Mouse (Mus musculus): Measurements from ENCODE around the gene Hdac6. TPM values are rescaled to one million over a fixed set of nuclear protein-coding genes. Genes with fewer than 3 reads are reported as not detected.
A peak's percentile ranks its signal among the peaks of the same experiment; 100 is the strongest.

Gene Hdac6
- 8.9 and 10.5 TPM in 2 replicates for polyA plus RNA-seq (2015; fragmentation: Nextera tagmentation; extraction: Ambion mirVana)

DNA sequence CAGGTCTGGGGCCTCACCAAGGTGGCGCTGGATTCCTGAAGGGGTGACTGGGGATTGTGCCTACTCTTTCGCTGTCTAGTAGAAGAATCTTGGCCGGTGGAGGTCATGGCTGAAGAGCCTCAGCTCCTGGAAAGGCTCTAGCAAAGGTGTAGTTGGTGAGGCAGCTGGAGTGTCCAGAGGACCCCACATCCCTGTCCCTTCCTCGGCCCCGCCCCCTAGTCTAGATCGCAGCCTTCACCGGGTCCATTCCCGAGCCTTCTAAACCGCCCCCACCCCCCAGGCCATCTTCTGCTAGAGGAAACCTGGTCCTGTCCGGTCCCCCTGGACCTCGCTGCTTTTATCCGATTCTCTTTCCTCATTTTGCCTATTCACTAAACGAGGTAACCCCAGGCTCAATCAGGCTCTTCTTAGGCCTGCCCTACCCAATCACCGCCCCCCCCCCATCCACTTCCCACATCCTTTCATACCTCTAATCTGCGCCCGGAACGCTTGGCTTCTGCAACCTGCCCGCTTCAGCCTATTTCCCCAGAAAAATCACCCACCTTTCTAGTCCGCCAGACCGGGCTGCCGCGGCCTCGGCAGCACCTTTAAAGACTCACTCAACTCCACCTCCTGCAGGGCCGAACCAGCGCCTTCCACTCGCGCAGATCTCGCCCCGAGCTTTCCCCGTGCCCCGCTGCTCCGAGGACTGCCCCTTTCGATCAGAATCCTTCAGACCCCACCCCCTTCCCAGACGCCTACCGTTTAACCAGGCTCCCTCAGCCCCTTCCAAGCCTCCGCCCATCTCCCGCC is at the start of gene Hdac6:
Gene Hdac6 (minus strand): TSS at position 782 of the 792 bp plus-strand sequence.
- H3K4me2 ChIP-seq = peak within 1 kb of the TSS; percentile 76
- 12% methylated on average over 37 of the region's 37 CpGs for WGBS (ENCODE audit: insufficient replicate concordance)
- no peak for DNase-seq
- peaks cover 2% of the 10 kb centered on the region; the same call in 1 of the 2 replicates for H3K36me3 ChIP-seq
- ATAC-seq (ENCODE audit: low read depth) = no peak
- no peaks in the 10 kb centered on the region for H3K27me3 ChIP-seq
- H3K9ac ChIP-seq = peak within 1 kb of the TSS; percentile 69
- no peak within 1 kb of the TSS for H3K27ac ChIP-seq
- peak within 1 kb of the TSS; percentile 64 for H3K4me3 ChIP-seq (replicated peaks)
- peaks cover 10% of the 10 kb centered on the region for H3K4me1 ChIP-seq (replicated peaks)
- H3K9me3 ChIP-seq (replicated peaks) = no peaks in the 10 kb centered on the region

DNA sequence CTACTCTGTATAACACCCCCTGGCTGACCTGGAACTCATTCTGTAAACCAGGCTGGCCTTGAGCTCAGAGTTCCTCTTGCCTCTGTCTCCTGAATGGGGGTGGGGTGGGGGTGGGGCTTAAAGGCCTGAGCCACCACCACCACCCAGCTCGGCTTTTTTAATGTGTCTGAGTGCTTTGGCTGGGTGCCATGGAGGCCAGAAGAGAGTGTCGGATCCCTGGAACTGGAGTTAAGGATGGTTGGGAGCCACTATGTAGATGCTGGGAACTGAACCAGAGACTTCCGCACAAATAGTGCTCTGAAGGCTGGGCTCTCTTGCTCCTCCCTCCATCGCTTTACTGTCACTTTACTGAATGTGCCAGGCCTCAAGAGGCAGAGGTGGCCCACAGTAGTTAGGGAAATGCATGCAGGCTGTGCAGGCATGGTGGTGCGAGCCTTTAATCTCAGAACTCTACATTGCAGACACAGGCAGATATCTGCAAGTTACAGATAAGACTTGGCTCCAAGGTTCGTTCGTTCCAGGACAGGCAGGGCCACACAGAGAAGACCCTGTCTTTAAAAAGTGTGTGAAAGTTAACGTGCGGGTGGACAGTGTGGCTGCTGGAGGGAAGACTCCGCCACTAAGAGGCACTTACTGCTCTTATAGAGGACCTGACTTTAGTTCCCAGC is 45.5 kb upstream of the Hdac6 start:
- ATAC-seq (ENCODE audit: low read depth) (peak; percentile 94), DNase-seq (peak; percentile 69)
- Histone ChIP-seq H3K36me3 (no peaks in the 10 kb centered on the region), H3K9ac (peak overlapping the region; percentile 46), H3K9me3 (replicated peaks) (no peaks in the 10 kb centered on the region), H3K4me2 (peak overlapping the region; percentile 60), H3K4me1 (replicated peaks) (peaks cover 33% of the 10 kb centered on the region), H3K4me3 (replicated peaks) (0 out of 2 replicates have a peak overlapping the region, but pooled peaks have one; percentile 16), H3K27ac (peak overlapping the region; percentile 96), H3K27me3 (no peaks in the 10 kb centered on the region)
- WGBS (ENCODE audit: insufficient replicate concordance) = 24% methylated on average over 10 of the region's 10 CpGs

DNA sequence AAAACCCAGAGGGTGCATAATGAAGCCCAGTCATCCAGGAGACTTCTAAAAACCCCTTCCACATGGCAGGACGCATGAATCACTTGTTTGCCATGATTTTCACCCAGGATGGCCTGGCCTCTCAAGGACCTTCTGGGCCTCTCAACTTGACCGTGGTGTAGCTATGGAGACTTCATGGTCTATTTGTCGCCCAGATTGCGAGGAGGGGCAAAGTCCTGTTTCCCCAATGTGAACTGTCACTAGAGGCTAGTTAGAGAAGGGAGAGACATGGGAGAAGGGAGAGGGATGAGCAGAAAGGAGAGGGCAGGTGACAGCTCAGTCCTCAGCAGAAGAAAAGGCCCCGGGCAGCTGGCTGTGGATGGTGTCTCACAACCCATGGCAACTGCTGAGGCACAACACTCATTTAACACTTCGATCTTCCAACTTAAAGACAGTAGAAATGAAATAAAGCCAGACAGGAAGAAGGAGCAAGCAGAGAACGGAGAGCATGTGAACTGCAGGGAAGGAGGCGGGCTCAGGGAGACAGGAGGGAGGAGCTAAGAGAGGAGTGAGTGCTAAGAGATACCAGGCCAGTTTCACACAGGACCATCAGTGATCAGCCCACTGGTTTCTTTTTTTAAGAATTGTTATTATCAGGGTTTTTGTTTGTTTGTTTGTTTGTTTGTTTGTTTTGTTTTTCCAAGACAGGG is 44.8 kb upstream of the Hdac6 start:
- H3K4me1 ChIP-seq (replicated peaks) = peaks cover 33% of the 10 kb centered on the region
- H3K9ac ChIP-seq = peak overlapping the region; percentile 46
- H3K4me2 ChIP-seq = peak overlapping the region; percentile 60
- H3K4me3 ChIP-seq (replicated peaks) = 0 out of 2 replicates have a peak overlapping the region, but pooled peaks have one; percentile 16
- peak overlapping the region; percentile 96 for H3K27ac ChIP-seq
- no peaks in the 10 kb centered on the region for H3K36me3 ChIP-seq
- H3K27me3 ChIP-seq = no peaks in the 10 kb centered on the region
- 34% methylated on average over 8 of the region's 8 CpGs for WGBS (ENCODE audit: insufficient replicate concordance)
- H3K9me3 ChIP-seq (replicated peaks) = no peaks in the 10 kb centered on the region
- peak; percentile 82 for ATAC-seq (ENCODE audit: low read depth)
- peak; percentile 49 for DNase-seq

DNA sequence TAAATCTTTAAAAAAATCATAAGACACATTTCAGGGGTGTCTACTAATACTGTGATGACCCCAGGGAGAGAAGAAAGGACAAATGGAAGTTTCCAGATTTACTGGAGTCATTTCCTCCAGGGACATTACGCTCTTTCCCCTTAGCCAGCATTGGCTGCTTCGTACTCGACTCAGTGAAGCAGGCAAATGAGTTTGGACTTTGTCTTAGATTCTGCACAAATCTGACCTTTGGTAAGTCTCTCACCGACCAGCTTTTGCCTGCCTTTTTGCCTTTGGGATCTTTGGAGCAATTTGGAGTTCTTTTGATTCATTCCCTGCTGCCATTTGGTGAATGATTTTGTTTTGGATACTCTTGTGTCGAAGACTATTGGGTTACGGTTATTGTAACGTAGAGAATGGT is 33.7 kb upstream of the Hdac6 start:
- DNase-seq (no peak), ATAC-seq (ENCODE audit: low read depth) (no peak)
- WGBS (ENCODE audit: insufficient replicate concordance) = 75% methylated on average over 7 of the region's 7 CpGs

DNA sequence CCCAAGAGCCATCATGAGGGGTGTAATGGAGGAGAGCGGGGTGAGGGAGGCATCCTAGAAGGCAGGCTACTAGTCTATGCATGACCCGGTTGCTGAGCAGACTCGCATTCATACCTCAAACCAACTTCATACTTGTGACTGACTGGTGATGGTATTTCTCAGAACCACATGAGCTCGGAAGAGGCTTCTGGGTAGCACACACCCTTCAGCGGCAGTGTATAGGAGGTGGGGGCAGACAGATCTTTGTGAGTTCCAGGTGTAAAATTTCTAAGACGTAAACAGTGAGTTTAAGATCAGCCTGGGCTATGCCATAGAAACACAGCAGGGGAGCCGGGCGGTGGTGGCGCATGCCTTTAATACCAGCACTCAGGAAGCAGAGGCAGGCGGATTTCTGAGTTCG is 30.2 kb upstream of the Hdac6 start, which contains the start of gene Gata1:
Gene Gata1 (minus strand): TSS at position 180 of the 400 bp plus-strand sequence.
- DNase-seq (no peak), ATAC-seq (ENCODE audit: low read depth) (no peak)
- Histone ChIP-seq H3K4me1 (replicated peaks) (peaks cover 24% of the 10 kb centered on the region), H3K4me2 (no peak within 1 kb of the TSS), H3K9me3 (replicated peaks) (no peaks in the 10 kb centered on the region), H3K4me3 (replicated peaks) (no peak within 1 kb of the TSS), H3K27me3 (no peaks in the 10 kb centered on the region), H3K27ac (peak within 1 kb of the TSS; percentile 39), H3K36me3 (no peaks in the 10 kb centered on the region), H3K9ac (no peak within 1 kb of the TSS)
- 87% methylated on average over 11 of the region's 11 CpGs for WGBS (ENCODE audit: insufficient replicate concordance)

More for the DNA sequence above, 33.7 kb upstream of the Hdac6 start:
- H3K27me3 ChIP-seq = no peaks in the 10 kb centered on the region
- no peak overlapping the region for H3K4me2 ChIP-seq
- H3K4me3 ChIP-seq (replicated peaks) = no peak overlapping the region
- H3K9ac ChIP-seq = no peak overlapping the region
- H3K9me3 ChIP-seq (replicated peaks) = no peaks in the 10 kb centered on the region
- H3K27ac ChIP-seq = no peak overlapping the region
- H3K4me1 ChIP-seq (replicated peaks) = peaks cover 16% of the 10 kb centered on the region
- H3K36me3 ChIP-seq = no peaks in the 10 kb centered on the region

DNA sequence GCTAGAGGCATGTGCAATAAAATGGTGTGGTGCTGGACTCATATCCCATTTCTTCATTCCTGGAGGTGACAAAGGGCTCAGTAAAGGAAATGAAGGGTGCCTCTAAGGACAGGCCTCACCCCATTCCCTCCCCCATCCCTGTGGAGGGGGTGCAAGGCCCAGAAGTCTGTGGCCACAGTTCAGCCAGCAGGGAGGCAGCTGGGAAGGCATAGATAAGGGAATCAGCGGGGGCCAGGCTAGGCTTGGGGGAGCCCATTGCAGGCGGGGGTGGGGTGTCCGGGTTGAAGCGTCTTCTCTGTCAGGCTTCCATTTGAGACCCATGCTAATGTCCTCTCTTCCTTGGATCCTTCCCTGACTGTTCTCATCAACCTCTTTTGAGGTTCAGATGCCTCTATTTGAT is 23.6 kb upstream of the Hdac6 start:
- DNase-seq (peak; percentile 83), ATAC-seq (ENCODE audit: low read depth) (peak; percentile 87)
- 14% methylated on average over 4 of the region's 4 CpGs for WGBS (ENCODE audit: insufficient replicate concordance)
- peak overlapping the region; percentile 16; the same call in 1 of the 2 replicates for H3K4me3 ChIP-seq (replicated peaks)
- peak overlapping the region; percentile 76 for H3K4me2 ChIP-seq
- no peaks in the 10 kb centered on the region for H3K9me3 ChIP-seq (replicated peaks)
- H3K4me1 ChIP-seq (replicated peaks) = peaks cover 47% of the 10 kb centered on the region
- H3K27me3 ChIP-seq = no peaks in the 10 kb centered on the region
- peak overlapping the region; percentile 74 for H3K9ac ChIP-seq
- no peaks in the 10 kb centered on the region for H3K36me3 ChIP-seq
- H3K27ac ChIP-seq = peak overlapping the region; percentile 93

DNA sequence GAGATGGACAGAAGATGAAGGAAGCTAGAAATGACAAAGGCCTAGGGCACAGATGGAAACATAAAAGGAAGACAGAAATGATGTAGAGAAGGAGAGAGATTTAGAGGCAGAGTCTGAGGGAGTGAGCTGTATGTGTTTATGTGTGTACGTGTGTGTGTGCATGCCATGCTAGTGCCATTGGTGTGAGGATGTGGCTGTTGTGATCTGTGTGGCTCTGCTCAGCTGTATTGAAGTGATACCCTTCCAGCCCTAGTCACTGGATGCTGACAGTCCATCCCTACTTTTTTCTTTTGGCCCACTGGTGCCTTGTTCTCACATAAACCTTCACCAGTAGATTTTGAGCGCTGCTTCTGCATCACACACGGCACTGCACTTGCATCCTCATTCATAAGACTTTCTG is 21.2 kb upstream of the Hdac6 start:
- 0 out of 2 replicates have a peak, but pooled peaks cover 5% of the 10 kb centered on the region for H3K36me3 ChIP-seq
- WGBS (ENCODE audit: insufficient replicate concordance) = 59% methylated on average over 3 of the region's 3 CpGs
- H3K4me1 ChIP-seq (replicated peaks) = peaks cover 52% of the 10 kb centered on the region
- H3K27ac ChIP-seq = peak overlapping the region; percentile 93
- H3K4me3 ChIP-seq (replicated peaks) = peak overlapping the region; percentile 48
- ATAC-seq (ENCODE audit: low read depth) = no peak
- no peak for DNase-seq
- H3K4me2 ChIP-seq = peak overlapping the region; percentile 76
- no peaks in the 10 kb centered on the region for H3K27me3 ChIP-seq
- H3K9me3 ChIP-seq (replicated peaks) = no peaks in the 10 kb centered on the region
- H3K9ac ChIP-seq = peak overlapping the region; percentile 74

DNA sequence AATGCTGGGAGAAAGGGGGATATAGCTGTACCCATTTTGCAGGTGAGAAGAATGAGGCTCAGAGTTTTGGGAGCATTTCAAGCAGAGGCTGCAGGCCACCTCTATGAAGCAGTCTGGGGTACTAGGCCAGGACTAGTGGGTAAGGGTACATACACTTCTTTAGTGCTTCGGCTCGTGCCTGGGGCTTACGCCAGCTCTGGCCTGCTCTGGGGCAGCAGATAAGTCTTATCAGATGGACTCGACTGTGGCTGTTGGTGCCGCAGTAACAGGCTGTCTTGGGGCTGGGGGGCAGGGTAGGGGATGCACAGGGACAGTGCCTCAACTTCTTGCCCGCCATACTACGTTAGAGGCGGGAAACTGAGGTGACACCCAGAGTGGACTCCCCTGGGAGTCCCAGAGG is 20.5 kb upstream of the Hdac6 start:
- peak overlapping the region; percentile 76 for H3K4me2 ChIP-seq
- ATAC-seq (ENCODE audit: low read depth) = peak; percentile 78
- peak; percentile 71 for DNase-seq
- no peaks in the 10 kb centered on the region for H3K9me3 ChIP-seq (replicated peaks)
- WGBS (ENCODE audit: insufficient replicate concordance) = 26% methylated on average over 8 of the region's 8 CpGs
- H3K27ac ChIP-seq = peak overlapping the region; percentile 93
- H3K4me1 ChIP-seq (replicated peaks) = peaks cover 55% of the 10 kb centered on the region
- H3K36me3 ChIP-seq = 0 out of 2 replicates have a peak, but pooled peaks cover 9% of the 10 kb centered on the region
- H3K27me3 ChIP-seq = no peaks in the 10 kb centered on the region
- H3K9ac ChIP-seq = peak overlapping the region; percentile 78
- peak overlapping the region; percentile 72 for H3K4me3 ChIP-seq (replicated peaks)

DNA sequence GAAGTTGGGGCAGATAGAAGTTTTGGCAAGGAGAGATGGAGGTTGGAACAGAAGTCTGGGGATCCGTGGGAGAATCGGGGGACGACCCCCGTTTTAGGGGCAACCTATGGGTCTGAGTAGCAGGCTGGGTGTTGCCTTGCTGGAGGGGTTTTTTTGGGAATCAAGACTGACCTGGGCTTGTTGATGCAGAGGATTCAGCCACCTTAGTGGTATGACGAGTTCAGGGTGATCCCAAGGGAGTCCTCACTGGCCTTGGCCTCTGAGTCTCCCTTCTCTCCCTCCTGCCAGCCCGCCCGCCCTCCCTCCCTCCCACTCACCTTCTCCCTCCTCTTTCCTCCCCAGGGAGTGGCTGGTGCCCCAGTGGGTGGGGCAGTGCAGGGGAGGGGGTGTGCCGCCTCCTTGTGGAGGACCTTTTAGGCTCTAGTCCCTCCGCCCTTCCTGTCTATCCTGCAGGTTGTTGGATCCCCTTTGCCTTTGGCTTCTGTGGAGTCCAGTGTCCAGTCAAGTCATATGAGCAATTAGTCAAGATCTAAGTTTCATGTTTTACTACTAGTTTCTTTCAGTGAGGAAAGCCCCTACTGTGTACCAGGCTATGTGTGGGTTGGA is 20.0 kb upstream of the Hdac6 start:
- H3K4me2 ChIP-seq = peak overlapping the region; percentile 76
- peak; percentile 79 for ATAC-seq (ENCODE audit: low read depth)
- peak overlapping the region; percentile 88 for H3K9ac ChIP-seq
- H3K4me1 ChIP-seq (replicated peaks) = peaks cover 51% of the 10 kb centered on the region
- peak; percentile 77 for DNase-seq
- peak overlapping the region; percentile 72 for H3K4me3 ChIP-seq (replicated peaks)
- peaks cover 13% of the 10 kb centered on the region for H3K36me3 ChIP-seq
- no peaks in the 10 kb centered on the region for H3K9me3 ChIP-seq (replicated peaks)
- no peaks in the 10 kb centered on the region for H3K27me3 ChIP-seq
- WGBS (ENCODE audit: insufficient replicate concordance) = 49% methylated on average over 7 of the region's 9 CpGs
- H3K27ac ChIP-seq = peak overlapping the region; percentile 93

DNA sequence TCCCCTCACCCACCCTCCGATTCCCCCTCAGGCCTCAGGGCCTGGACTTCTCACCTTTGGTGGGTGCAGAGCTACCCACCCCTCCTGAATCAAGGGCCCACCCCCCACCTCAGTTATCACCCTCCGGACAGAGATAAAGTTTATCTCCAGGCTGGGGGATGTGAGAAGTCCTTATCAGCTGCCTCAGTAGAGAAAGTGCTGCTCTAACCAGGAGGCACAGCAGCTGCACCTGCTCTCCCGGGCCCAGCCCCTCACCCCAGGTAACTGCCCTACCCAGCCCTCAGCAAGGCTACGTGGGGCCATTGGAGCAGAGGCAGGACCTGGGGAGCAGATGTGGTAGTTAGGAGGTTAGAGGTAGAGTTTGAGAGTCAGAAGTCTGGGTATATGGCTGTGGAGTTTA is 18.5 kb upstream of the Hdac6 start:
- peaks cover 50% of the 10 kb centered on the region for H3K4me1 ChIP-seq (replicated peaks)
- peak overlapping the region; percentile 72 for H3K4me3 ChIP-seq (replicated peaks)
- peaks cover 28% of the 10 kb centered on the region for H3K36me3 ChIP-seq
- ATAC-seq (ENCODE audit: low read depth) (peak; percentile 27), DNase-seq (peak; percentile 25)
- H3K27ac ChIP-seq = peak overlapping the region; percentile 93
- 20% methylated on average over 4 of the region's 4 CpGs for WGBS (ENCODE audit: insufficient replicate concordance)
- H3K9me3 ChIP-seq (replicated peaks) = no peaks in the 10 kb centered on the region
- no peaks in the 10 kb centered on the region for H3K27me3 ChIP-seq
- H3K9ac ChIP-seq = peak overlapping the region; percentile 88
- peak overlapping the region; percentile 71 for H3K4me2 ChIP-seq

Data from liver, embryonic 13.5 days (tissue).